Mouse (Mus musculus) intestine, embryonic 16.5 days (tissue): Measurements from ENCODE around the gene Serpine1. TPM values are rescaled to one million over a fixed set of nuclear protein-coding genes. Genes with fewer than 3 reads are reported as not detected.

Source experiments
- ATAC-seq: fragments of 200-750 bp; cut with Nextera tagmentation; 2 replicates; pipeline ENCODE4 v1.8.0; 2017; ENCODE audit warnings: moderate TSS enrichment, moderate library complexity
- H3K27ac ChIP-seq: fragments of 300-500 bp; sonication (generic); 2 replicates; pipeline ENCODE4 v1.5.1; 2014; ENCODE audit warnings: mild to moderate bottlenecking, low read length
- H3K27me3 ChIP-seq: fragments of 300-500 bp; sonication (generic); replicated peaks from 2 replicates; pipeline ENCODE4 v1.6.1; 2014; ENCODE audit warnings: low read length, control low read depth, mixed read lengths; ENCODE audit not compliant: control insufficient read depth, insufficient read depth
- H3K36me3 ChIP-seq: fragments of 300-500 bp; sonication (generic); 2 replicates; pipeline ENCODE4 v1.6.1; 2014; ENCODE audit warnings: low read length, control low read depth; ENCODE audit not compliant: control insufficient read depth, insufficient read depth
- H3K4me1 ChIP-seq: fragments of 300-500 bp; sonication (generic); 2 replicates; pipeline ENCODE4 v1.6.1; 2014; ENCODE audit warnings: low read length, control low read depth, mixed read lengths; ENCODE audit not compliant: control insufficient read depth, insufficient read depth
- H3K4me2 ChIP-seq: fragments of 300-500 bp; sonication (generic); 2 replicates; pipeline ENCODE4 v1.6.1; 2014; ENCODE audit warnings: low read depth, low read length, control low read depth
- H3K4me3 ChIP-seq: fragments of 300-500 bp; sonication (generic); 2 replicates; pipeline ENCODE4 v1.5.1; 2014; ENCODE audit warnings: mild to moderate bottlenecking, low read length
- H3K9ac ChIP-seq: fragments of 300-500 bp; sonication (generic); 2 replicates; pipeline ENCODE4 v1.6.1; 2014; ENCODE audit warnings: low read depth, low read length
- H3K9me3 ChIP-seq: fragments of 300-500 bp; sonication (generic); 2 replicates; pipeline ENCODE4 v1.6.1; 2016; ENCODE audit warnings: low read length, control low read depth; ENCODE audit not compliant: control insufficient read depth
- WGBS: fragments of 180-500 bp; shearing (Covaris S2); extraction: QIAGEN DNeasy Blood & Tissue Kit; methylation state at CpG from one replicate; pipeline ENCODE4 v1.1.7; 2014; 5-methylcytosine and 5-hydroxymethylcytosine counted together
- polyA plus RNA-seq: library from polyadenylated mRNA; unstranded; fragments of >200 nt; fragmentation: Nextera tagmentation; extraction: Ambion mirVana; gene quantifications from 2 replicates; pipeline ENCODE4 v1.2.1, GENCODE M21; 2015

Serpine1 gene
- polyA plus RNA-seq, 1 experiment from 2014 or later: 0.24 TPM

- H3K9ac ChIP-seq: no peak overlapping the region
- no peak overlapping the region for H3K27ac ChIP-seq
- ATAC-seq: no peak
- 0 out of 2 replicates have a peak, but pooled peaks cover 3% of the 10 kb centered on the region for H3K4me1 ChIP-seq
- H3K36me3 ChIP-seq: no peaks in the 10 kb centered on the region
- H3K9me3 ChIP-seq: no peaks in the 10 kb centered on the region
- H3K4me2 ChIP-seq: no peak overlapping the region
- H3K4me3 ChIP-seq: no peak overlapping the region
- 69% methylated on average over 4 of the region's 4 CpGs for WGBS
- no peaks in the 10 kb centered on the region for H3K27me3 ChIP-seq
Observed at GRCm38 (mm10) chr5:137100660-137101059, 28.6 kb upstream of the Serpine1 start.

GRCm38 (mm10) chr5:137098418-137098817 is 26.4 kb upstream of the Serpine1 start:
- H3K9ac ChIP-seq: no peak overlapping the region
- H3K4me1 ChIP-seq: 0 out of 2 replicates have a peak, but pooled peaks cover 3% of the 10 kb centered on the region
- ATAC-seq: no peak
- no peak overlapping the region for H3K4me2 ChIP-seq
- no peaks in the 10 kb centered on the region for H3K9me3 ChIP-seq
- H3K27ac ChIP-seq: no peak overlapping the region
- H3K4me3 ChIP-seq: no peak overlapping the region
- H3K36me3 ChIP-seq: no peaks in the 10 kb centered on the region
- H3K27me3 ChIP-seq: no peaks in the 10 kb centered on the region
- 64% methylated on average over 11 of the region's 11 CpGs for WGBS

GRCm38 (mm10) chr5:137096037-137096436 is 24.0 kb upstream of the Serpine1 start:
- 42% methylated on average over 1 of the region's 1 CpGs for WGBS

GRCm38 (mm10) chr5:137095135-137095534 is 23.1 kb upstream of the Serpine1 start:
- Histone ChIP-seq H3K9me3 (no peaks in the 10 kb centered on the region), H3K4me1 (0 out of 2 replicates have a peak, but pooled peaks cover 3% of the 10 kb centered on the region), H3K9ac (no peak overlapping the region), H3K4me3 (no peak overlapping the region), H3K36me3 (no peaks in the 10 kb centered on the region), H3K27me3 (no peaks in the 10 kb centered on the region), H3K27ac (no peak overlapping the region), H3K4me2 (no peak overlapping the region)
- ATAC-seq: no peak
- WGBS: 90% methylated on average over 10 of the region's 10 CpGs

More at GRCm38 (mm10) chr5:137096037-137096436, 24.0 kb upstream of the Serpine1 start:
- ATAC-seq: no peak
- Histone ChIP-seq H3K9me3 (no peaks in the 10 kb centered on the region), H3K4me3 (no peak overlapping the region), H3K27ac (peak overlapping the region; percentile 21; the same call in 1 of the 2 replicates), H3K4me2 (no peak overlapping the region), H3K36me3 (no peaks in the 10 kb centered on the region), H3K27me3 (no peaks in the 10 kb centered on the region), H3K9ac (no peak overlapping the region), H3K4me1 (0 out of 2 replicates have a peak, but pooled peaks cover 3% of the 10 kb centered on the region)

GRCm38 (mm10) chr5:137093720-137094119 is 21.7 kb upstream of the Serpine1 start:
- Histone ChIP-seq H3K36me3 (no peaks in the 10 kb centered on the region), H3K4me1 (0 out of 2 replicates have a peak, but pooled peaks cover 3% of the 10 kb centered on the region), H3K9me3 (no peaks in the 10 kb centered on the region), H3K4me3 (no peak overlapping the region), H3K27ac (no peak overlapping the region), H3K4me2 (no peak overlapping the region), H3K27me3 (no peaks in the 10 kb centered on the region), H3K9ac (no peak overlapping the region)
- 75% methylated on average over 9 of the region's 9 CpGs for WGBS
- ATAC-seq: no peak

- Histone ChIP-seq H3K9ac (no peak overlapping the region), H3K4me1 (0 out of 2 replicates have a peak, but pooled peaks cover 3% of the 10 kb centered on the region), H3K4me2 (no peak overlapping the region), H3K27ac (no peak overlapping the region), H3K9me3 (no peaks in the 10 kb centered on the region), H3K27me3 (no peaks in the 10 kb centered on the region), H3K4me3 (no peak overlapping the region), H3K36me3 (no peaks in the 10 kb centered on the region)
- 57% methylated on average over 6 of the region's 6 CpGs for WGBS
- ATAC-seq: no peak
Observed at GRCm38 (mm10) chr5:137091560-137091959, 19.5 kb upstream of the Serpine1 start.

- Histone ChIP-seq H3K36me3 (no peaks in the 10 kb centered on the region), H3K27me3 (no peaks in the 10 kb centered on the region), H3K4me3 (no peak overlapping the region), H3K4me1 (0 out of 2 replicates have a peak, but pooled peaks cover 2% of the 10 kb centered on the region), H3K27ac (no peak overlapping the region), H3K9me3 (no peaks in the 10 kb centered on the region), H3K4me2 (no peak overlapping the region), H3K9ac (no peak overlapping the region)
- no peak for ATAC-seq
- 68% methylated on average over 10 of the region's 10 CpGs for WGBS
Observed at GRCm38 (mm10) chr5:137090870-137091269, 18.8 kb upstream of the Serpine1 start.

GRCm38 (mm10) chr5:137087410-137087809 is 15.3 kb upstream of the Serpine1 start:
- no peaks in the 10 kb centered on the region for H3K4me1 ChIP-seq
- no peak overlapping the region for H3K4me2 ChIP-seq
- no peak for ATAC-seq
- H3K9me3 ChIP-seq: no peaks in the 10 kb centered on the region
- H3K36me3 ChIP-seq: no peaks in the 10 kb centered on the region
- no peaks in the 10 kb centered on the region for H3K27me3 ChIP-seq
- H3K4me3 ChIP-seq: no peak overlapping the region
- 80% methylated on average over 8 of the region's 8 CpGs for WGBS
- no peak overlapping the region for H3K27ac ChIP-seq
- no peak overlapping the region for H3K9ac ChIP-seq

- Histone ChIP-seq H3K27ac (no peak overlapping the region), H3K4me1 (0 out of 2 replicates have a peak, but pooled peaks cover 1% of the 10 kb centered on the region), H3K36me3 (no peaks in the 10 kb centered on the region), H3K27me3 (no peaks in the 10 kb centered on the region), H3K9me3 (no peaks in the 10 kb centered on the region), H3K9ac (no peak overlapping the region), H3K4me3 (no peak overlapping the region), H3K4me2 (no peak overlapping the region)
- no peak for ATAC-seq
- WGBS: 88% methylated on average over 3 of the region's 3 CpGs
Observed at GRCm38 (mm10) chr5:137085731-137086130, 13.7 kb upstream of the Serpine1 start.

GRCm38 (mm10) chr5:137085021-137085420 is 13.0 kb upstream of the Serpine1 start:
- ATAC-seq: no peak
- 72% methylated on average over 6 of the region's 6 CpGs for whole genome bisulfite sequencing
- 0 out of 2 replicates have a peak, but pooled peaks cover 2% of the 10 kb centered on the region for H3K4me1 ChIP-seq
- H3K4me2 ChIP-seq: no peak overlapping the region
- no peaks in the 10 kb centered on the region for H3K27me3 ChIP-seq
- H3K4me3 ChIP-seq: no peak overlapping the region
- no peaks in the 10 kb centered on the region for H3K36me3 ChIP-seq
- no peaks in the 10 kb centered on the region for H3K9me3 ChIP-seq
- no peak overlapping the region for H3K27ac ChIP-seq
- H3K9ac ChIP-seq: no peak overlapping the region
